Mouse (Mus musculus) limb, embryonic 12.5 days (tissue): ENCODE data around the gene Cdk5r1. TPM values are rescaled to one million over a fixed set of nuclear protein-coding genes. Genes with fewer than 3 reads are reported as not detected.

Experiments used
- ATAC-seq: fragments of 200-750 bp; cut with Nextera tagmentation; 2 replicates; pipeline ENCODE4 v1.8.0; 2017; ENCODE audit warnings: low read depth, moderate TSS enrichment; ENCODE audit not compliant: insufficient number of reproducible peaks, insufficient read depth, low FRiP score, low TSS enrichment
- H3K27ac ChIP-seq: fragments of 300-500 bp; sonication (generic); 2 replicates; pipeline ENCODE4 v1.5.1; 2016; ENCODE audit warnings: mild to moderate bottlenecking, moderate library complexity
- H3K27me3 ChIP-seq: fragments of 300-500 bp; sonication (generic); 2 replicates; pipeline ENCODE4 v1.6.1; 2016; ENCODE audit warnings: mild to moderate bottlenecking, moderate library complexity
- H3K36me3 ChIP-seq: fragments of 300-500 bp; sonication (generic); 2 replicates; pipeline ENCODE4 v1.6.1; 2016; ENCODE audit warnings: mild to moderate bottlenecking, moderate library complexity
- H3K4me1 ChIP-seq: fragments of 300-500 bp; sonication (generic); replicated peaks from 2 replicates; pipeline ENCODE4 v1.6.1; 2016
- H3K4me2 ChIP-seq: fragments of 300-500 bp; sonication (generic); 2 replicates; pipeline ENCODE4 v1.6.1; 2016; ENCODE audit warnings: mild to moderate bottlenecking, moderate library complexity
- H3K4me3 ChIP-seq: fragments of 300-500 bp; sonication (generic); replicated peaks from 2 replicates; pipeline ENCODE4 v1.5.1; 2016; ENCODE audit warnings: mild to moderate bottlenecking
- H3K9ac ChIP-seq: fragments of 300-500 bp; sonication (generic); replicated peaks from 2 replicates; pipeline ENCODE4 v1.6.1; 2016; ENCODE audit warnings: mild to moderate bottlenecking, moderate library complexity
- H3K9me3 ChIP-seq: fragments of 300-500 bp; sonication (generic); 2 replicates; pipeline ENCODE4 v1.6.1; 2016; ENCODE audit warnings: mild to moderate bottlenecking, moderate library complexity
- WGBS: fragments of 180-500 bp; shearing (Covaris S2); methylation state at CpG from one replicate; pipeline ENCODE4 v1.1.7; 2016; 5-methylcytosine and 5-hydroxymethylcytosine counted together
- polyA plus RNA-seq: library from polyadenylated mRNA; unstranded; fragments of >200 nt; fragmentation: Nextera tagmentation; extraction: Ambion mirVana; gene quantifications from 2 replicates; pipeline ENCODE4 v1.2.1, GENCODE M21; 2016

Gene Cdk5r1
- polyA plus RNA-seq, 1 experiment from 2014 or later = 4.8 TPM

DNA sequence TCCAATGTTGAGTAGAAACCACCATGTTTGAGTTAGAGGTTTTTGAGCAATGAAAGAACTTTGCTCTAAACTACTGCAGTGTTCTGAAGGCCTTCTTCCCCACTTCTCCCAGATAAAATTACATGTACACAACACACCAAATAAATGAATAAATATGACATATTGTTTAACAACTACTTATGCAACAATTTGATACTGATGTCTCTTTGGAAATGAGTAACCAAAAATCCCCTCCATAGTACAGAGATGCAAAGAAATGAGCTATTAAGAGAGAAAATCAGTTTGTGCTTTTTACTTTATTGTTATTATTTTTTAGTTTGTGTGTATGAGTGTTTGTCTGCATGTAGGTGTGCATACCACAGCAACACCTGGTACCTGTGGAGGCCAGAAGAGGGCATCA, 29.7 kb downstream of the Cdk5r1 start:
- no peak overlapping the region for H3K27ac ChIP-seq
- ATAC-seq = no peak

GRCm38 (mm10) chr11:80507791-80508190, 31.0 kb downstream of the Cdk5r1 start:
- WGBS = 90% methylated on average over 6 of the region's 6 CpGs
- no peak overlapping the region for H3K4me2 ChIP-seq
- no peaks in the 10 kb centered on the region for H3K9me3 ChIP-seq
- H3K27ac ChIP-seq = no peak overlapping the region
- H3K27me3 ChIP-seq = 0 out of 2 replicates have a peak, but pooled peaks cover 2% of the 10 kb centered on the region
- H3K4me3 ChIP-seq = no peak overlapping the region
- no peak for ATAC-seq
- no peak overlapping the region for H3K9ac ChIP-seq
- H3K36me3 ChIP-seq = no peaks in the 10 kb centered on the region
- peaks cover 39% of the 10 kb centered on the region for H3K4me1 ChIP-seq

More for the DNA sequence above, 29.7 kb downstream of the Cdk5r1 start:
- Histone ChIP-seq H3K4me3 (no peak overlapping the region), H3K27me3 (0 out of 2 replicates have a peak, but pooled peaks cover 2% of the 10 kb centered on the region), H3K4me2 (no peak overlapping the region), H3K9ac (no peak overlapping the region), H3K9me3 (no peaks in the 10 kb centered on the region), H3K4me1 (peaks cover 36% of the 10 kb centered on the region), H3K36me3 (no peaks in the 10 kb centered on the region)

DNA sequence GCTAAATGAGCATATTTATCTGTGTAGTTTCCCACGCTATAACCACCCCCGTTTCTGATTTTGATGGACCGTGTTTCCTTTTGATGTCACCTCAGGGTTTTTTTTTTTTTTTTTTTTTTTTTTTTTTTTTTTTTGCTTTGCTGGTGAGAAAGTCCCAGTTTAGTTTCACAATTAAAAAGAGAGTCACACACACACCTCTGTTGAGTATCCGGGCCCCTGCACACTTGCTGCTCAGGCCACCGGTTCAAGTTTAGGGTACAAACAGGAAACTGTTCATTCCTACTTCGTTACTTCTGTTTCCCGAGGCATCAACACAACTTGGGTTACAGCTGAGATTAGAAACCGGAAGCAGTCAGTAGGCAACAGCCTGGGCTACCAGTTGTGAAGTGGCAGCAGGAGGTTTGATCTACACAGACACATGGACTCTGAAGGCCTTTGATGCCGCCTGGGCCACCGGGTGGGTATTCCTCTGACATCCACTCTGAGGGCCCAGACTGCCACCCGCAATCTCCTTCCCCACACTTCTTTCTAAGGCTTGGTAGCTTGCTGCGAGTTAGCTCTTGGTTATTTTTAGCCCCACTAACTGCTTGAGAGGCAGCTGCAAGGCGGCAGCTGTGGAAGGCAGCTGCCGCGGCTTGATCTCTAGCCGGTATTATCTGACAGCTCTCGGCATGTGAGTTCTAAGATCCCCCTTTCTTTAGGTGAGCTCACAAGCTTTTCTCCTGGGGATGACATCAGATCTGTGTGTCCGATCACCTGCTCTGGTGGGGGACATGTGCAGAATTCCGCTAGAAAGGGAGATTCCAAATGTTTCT, 31.7 kb downstream of the Cdk5r1 start:
- Histone ChIP-seq H3K27me3 (0 out of 2 replicates have a peak, but pooled peaks cover 2% of the 10 kb centered on the region), H3K9me3 (no peaks in the 10 kb centered on the region), H3K9ac (no peak overlapping the region), H3K27ac (no peak overlapping the region), H3K4me2 (no peak overlapping the region), H3K36me3 (no peaks in the 10 kb centered on the region), H3K4me3 (no peak overlapping the region), H3K4me1 (peaks cover 37% of the 10 kb centered on the region)
- 0 out of 2 replicates have a peak, but pooled peaks have one; percentile 32 for ATAC-seq
- 33% methylated on average over 19 of the region's 19 CpGs for WGBS

DNA sequence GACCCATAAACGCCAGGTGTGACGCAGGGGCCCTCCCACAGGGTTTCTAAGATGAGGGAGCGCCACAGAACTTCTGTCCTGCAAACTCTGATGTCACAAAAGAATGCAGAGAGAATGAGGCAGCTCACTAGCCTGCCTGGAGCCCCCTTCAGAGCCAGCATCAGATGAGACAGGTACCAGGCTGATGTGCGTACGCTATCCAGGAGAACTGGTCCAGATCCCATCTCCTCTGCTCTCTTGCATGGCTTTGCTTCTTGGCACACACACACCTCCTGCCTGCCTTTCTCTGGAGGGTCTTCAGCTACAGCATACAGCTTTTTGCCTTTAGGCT, 32.3 kb downstream of the Cdk5r1 start:
- WGBS = 57% methylated on average over 5 of the region's 5 CpGs
- Histone ChIP-seq H3K27me3 (0 out of 2 replicates have a peak, but pooled peaks cover 2% of the 10 kb centered on the region), H3K4me3 (no peak overlapping the region), H3K36me3 (no peaks in the 10 kb centered on the region), H3K9me3 (no peaks in the 10 kb centered on the region), H3K27ac (no peak overlapping the region), H3K4me1 (peaks cover 31% of the 10 kb centered on the region), H3K4me2 (no peak overlapping the region), H3K9ac (no peak overlapping the region)
- no peak for ATAC-seq

- Histone ChIP-seq H3K36me3 (no peaks in the 10 kb centered on the region), H3K27me3 (0 out of 2 replicates have a peak, but pooled peaks cover 2% of the 10 kb centered on the region), H3K9me3 (no peaks in the 10 kb centered on the region), H3K4me3 (no peak overlapping the region), H3K9ac (no peak overlapping the region), H3K4me1 (peaks cover 24% of the 10 kb centered on the region), H3K4me2 (no peak overlapping the region), H3K27ac (no peak overlapping the region)
- ATAC-seq = no peak
- 84% methylated on average over 10 of the region's 10 CpGs for WGBS
These were observed 33.3 kb downstream of the Cdk5r1 start for GRCm38 (mm10) chr11:80510124-80510523.

DNA sequence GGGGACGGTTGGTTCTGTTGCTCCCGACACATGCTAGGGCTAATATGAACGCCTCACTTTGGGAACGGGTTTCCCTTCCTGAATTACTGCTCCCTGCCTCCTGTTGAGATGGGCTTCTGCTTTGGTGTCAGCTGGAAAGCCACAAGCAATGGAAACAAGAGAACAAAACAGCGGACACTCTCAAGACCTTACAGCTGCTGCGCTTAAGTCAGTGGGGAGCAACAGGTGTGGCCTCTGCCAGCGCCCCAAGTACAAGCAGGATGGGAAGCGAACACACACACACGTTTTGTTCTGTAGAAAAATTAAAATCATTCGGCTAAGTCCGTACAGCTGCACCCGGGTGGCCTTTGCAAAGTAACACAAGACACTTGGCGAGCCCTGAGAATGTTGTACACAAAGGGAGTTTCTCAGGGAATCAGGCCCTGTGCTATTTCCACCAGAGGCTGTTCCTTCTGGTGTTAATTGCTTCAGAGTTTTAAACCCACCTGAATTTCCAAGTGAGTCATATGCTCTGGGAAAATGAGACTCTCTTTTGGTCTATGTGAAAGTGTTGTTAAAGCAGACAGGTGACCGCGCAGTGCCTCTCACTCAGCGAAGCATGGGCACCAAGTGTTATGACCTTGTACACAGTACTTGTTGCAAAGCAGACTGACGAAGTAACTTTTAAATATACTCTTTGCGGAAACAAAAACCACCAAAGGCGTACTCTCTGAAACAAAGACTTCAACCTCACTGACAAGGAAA, 35.7 kb downstream of the Cdk5r1 start:
- H3K4me1 ChIP-seq = peaks cover 30% of the 10 kb centered on the region
- H3K4me3 ChIP-seq = no peak overlapping the region
- H3K4me2 ChIP-seq = no peak overlapping the region
- H3K27ac ChIP-seq = no peak overlapping the region
- ATAC-seq = no peak
- no peaks in the 10 kb centered on the region for H3K36me3 ChIP-seq
- H3K9ac ChIP-seq = no peak overlapping the region
- H3K27me3 ChIP-seq = 0 out of 2 replicates have a peak, but pooled peaks cover 2% of the 10 kb centered on the region
- no peaks in the 10 kb centered on the region for H3K9me3 ChIP-seq
- whole genome bisulfite sequencing = 72% methylated on average over 19 of the region's 19 CpGs

- Histone ChIP-seq H3K9ac (no peak overlapping the region), H3K4me1 (peaks cover 32% of the 10 kb centered on the region), H3K4me2 (no peak overlapping the region), H3K27me3 (0 out of 2 replicates have a peak, but pooled peaks cover 2% of the 10 kb centered on the region), H3K9me3 (no peaks in the 10 kb centered on the region), H3K27ac (no peak overlapping the region), H3K4me3 (no peak overlapping the region), H3K36me3 (no peaks in the 10 kb centered on the region)
- no peak for ATAC-seq
- WGBS = 69% methylated on average over 7 of the region's 7 CpGs
These were observed 37.0 kb downstream of the Cdk5r1 start for GRCm38 (mm10) chr11:80513796-80514195.

DNA sequence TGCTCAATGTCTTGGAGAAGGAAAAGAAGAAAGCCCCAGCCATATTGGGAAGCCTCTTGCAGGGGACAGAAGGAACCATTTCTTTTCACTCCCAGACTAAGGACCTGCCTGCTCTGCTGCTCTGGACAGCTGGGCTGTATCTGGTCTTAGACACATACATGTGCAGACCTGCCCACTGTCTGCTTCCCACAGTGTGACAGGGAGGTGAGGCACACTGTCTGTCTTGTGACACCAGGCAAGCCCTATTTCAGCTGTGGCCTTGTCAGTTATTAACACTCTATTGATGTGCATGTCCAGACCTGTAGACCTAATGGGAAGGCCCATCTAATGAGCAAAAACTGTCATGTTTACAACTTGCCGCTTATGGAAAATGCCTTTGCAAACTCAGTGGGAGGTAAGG, 38.5 kb downstream of the Cdk5r1 start:
- Histone ChIP-seq H3K9ac (no peak overlapping the region), H3K9me3 (no peaks in the 10 kb centered on the region), H3K4me2 (no peak overlapping the region), H3K4me3 (no peak overlapping the region), H3K4me1 (peaks cover 21% of the 10 kb centered on the region), H3K27me3 (no peaks in the 10 kb centered on the region), H3K27ac (no peak overlapping the region), H3K36me3 (no peaks in the 10 kb centered on the region)
- ATAC-seq = no peak; the same call in 1 of the 2 replicates
- 18% methylated on average over 1 of the region's 1 CpGs for WGBS

DNA sequence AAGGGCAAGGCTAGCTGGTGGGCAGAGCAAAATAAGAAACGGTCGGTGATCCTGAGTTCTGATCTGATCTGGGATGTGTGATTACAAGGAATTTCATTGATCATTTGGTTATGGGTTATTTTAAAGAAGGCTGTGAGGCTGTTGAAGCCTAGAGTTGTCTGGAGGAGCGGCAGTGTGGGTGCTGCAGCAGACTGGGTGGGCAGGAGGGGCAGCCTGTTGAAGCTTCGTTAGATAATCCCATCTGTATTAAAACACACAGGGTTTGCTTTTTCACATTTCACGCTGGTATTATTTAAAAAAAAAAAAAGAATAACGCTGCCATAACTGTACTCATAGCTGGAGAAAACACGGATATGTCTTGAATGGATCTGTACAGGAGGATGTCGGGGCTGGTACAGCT, 39.1 kb downstream of the Cdk5r1 start:
- Histone ChIP-seq H3K9ac (no peak overlapping the region), H3K4me1 (peaks cover 19% of the 10 kb centered on the region), H3K4me2 (no peak overlapping the region), H3K27me3 (no peaks in the 10 kb centered on the region), H3K4me3 (no peak overlapping the region), H3K36me3 (no peaks in the 10 kb centered on the region), H3K9me3 (no peaks in the 10 kb centered on the region), H3K27ac (0 out of 2 replicates have a peak overlapping the region, but pooled peaks have one; percentile 23)
- no peak for ATAC-seq
- WGBS = 76% methylated on average over 8 of the region's 8 CpGs

DNA sequence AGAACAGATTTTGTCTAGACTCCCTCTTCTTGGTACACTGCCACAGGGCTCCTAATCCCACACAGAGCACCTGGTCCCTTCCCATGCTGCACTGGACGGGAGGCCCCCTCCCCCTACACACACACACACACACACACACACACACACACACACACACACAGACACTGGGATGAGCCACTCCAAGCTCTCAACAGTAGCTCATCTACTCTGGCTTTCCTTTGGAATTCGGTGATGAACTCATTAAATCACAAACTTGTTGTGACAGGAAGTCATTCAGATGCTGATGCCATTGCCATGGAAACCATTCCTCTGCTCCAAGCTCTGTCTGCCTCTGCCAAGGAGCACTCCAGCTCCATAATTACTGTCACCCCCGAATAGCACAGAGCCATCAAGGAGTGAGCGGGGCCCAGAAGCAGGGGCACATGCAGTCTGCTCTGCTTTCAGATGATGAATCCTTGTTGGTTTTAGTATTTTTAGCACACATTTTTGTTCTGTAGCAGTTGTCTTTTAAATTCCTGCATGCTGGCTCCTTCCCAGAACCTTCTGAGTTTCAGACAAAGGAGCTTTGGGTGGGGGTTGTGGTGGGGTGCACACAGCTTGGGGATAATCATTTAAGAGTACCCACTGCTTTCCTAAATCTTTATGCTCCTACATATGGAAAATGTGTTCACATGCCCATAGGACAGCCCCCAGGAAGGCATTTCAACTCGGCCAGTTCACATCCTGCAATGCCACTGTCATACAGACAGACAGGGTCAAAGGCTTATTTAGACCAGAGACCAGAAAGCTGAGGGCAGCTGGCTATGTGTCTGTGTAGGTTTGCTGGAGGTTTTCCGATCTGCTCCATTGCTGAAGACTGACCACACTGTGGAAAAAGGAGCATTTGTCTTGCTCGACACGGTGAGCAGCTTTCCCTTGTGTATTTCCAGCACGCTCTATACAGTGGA, 41.9 kb downstream of the Cdk5r1 start:
- Histone ChIP-seq H3K4me3 (no peak overlapping the region), H3K9me3 (no peaks in the 10 kb centered on the region), H3K9ac (no peak overlapping the region), H3K36me3 (no peaks in the 10 kb centered on the region), H3K4me2 (no peak overlapping the region), H3K27ac (no peak overlapping the region), H3K27me3 (no peaks in the 10 kb centered on the region), H3K4me1 (peaks cover 16% of the 10 kb centered on the region)
- ATAC-seq = no peak
- 46% methylated on average over 9 of the region's 9 CpGs for WGBS

DNA sequence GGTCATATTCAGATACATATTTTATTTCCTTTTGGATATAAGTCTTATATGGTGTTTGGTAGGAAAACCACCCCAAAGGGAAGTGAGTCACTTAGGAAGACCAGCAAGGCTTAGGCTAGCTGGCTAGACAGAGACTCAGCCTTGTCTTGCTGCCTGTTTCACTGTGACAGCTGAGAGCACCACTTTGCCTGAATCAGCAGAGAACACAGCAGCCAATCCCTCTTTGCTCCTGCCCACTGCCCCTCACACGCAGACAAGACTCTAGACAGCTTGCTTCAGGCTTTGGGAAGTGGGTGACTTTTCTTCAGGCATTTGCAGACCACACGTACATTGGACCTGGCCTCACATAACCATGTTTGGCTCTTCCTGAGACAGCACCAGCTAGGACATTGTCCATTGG, 44.3 kb downstream of the Cdk5r1 start:
- Histone ChIP-seq H3K4me1 (peaks cover 6% of the 10 kb centered on the region), H3K4me2 (no peak overlapping the region), H3K9ac (no peak overlapping the region), H3K27ac (no peak overlapping the region), H3K4me3 (no peak overlapping the region), H3K9me3 (no peaks in the 10 kb centered on the region), H3K27me3 (no peaks in the 10 kb centered on the region), H3K36me3 (no peaks in the 10 kb centered on the region)
- ATAC-seq = no peak
- WGBS = 79% methylated on average over 2 of the region's 2 CpGs
